Mouse (Mus musculus): ENCODE data around the gene Tenm3.

DNA sequence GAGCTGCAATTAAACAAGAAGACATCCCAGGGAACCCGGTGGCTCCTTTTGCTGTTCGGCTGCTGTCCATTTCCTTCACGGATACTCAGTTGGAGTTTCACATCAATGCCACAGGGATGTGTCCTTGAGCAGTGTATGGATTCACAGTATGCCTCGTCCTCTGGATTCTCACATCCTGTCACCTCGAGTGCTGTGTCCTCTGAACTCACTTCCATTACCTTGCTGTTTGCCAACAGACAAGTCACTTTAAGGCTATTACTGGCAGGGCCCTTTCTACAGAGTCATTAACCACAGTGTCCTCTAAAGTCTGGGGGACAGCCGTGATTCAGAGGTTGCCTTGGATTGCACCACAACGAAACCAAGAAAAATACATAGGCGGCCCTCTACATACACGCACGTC lies 110.0 kb downstream of the Tenm3 start:
- TF ChIP-seq CTCF (IDR thresholded peaks at IDR 0.05; ENCODE audit: control insufficient read depth, insufficient read depth, insufficient read length) (no peak), MAX (IDR thresholded peaks at IDR 0.05) (no peak), MYOD1 (IDR thresholded peaks at IDR 0.05; ENCODE audit: control insufficient read depth, insufficient read length, low read depth) (no peak), USF1 (IDR thresholded peaks at IDR 0.05; ENCODE audit: low read depth) (no peak), CEBPB (IDR thresholded peaks at IDR 0.05; ENCODE audit: low read depth) (no peak)
